Mouse (Mus musculus): ENCODE measurements around the gene Itga7. TPM values are rescaled to one million over a fixed set of nuclear protein-coding genes. Genes with fewer than 3 reads are reported as not detected.

Itga7 gene
- 2.5 and 3.2 TPM in 2 replicates for polyA plus RNA-seq (2015; fragmentation: Nextera tagmentation; extraction: Ambion mirVana)

GRCm38 (mm10) chr10:128933574-128933973 lies at the start of gene Itga7:
TSS of gene Itga7 (plus strand) at chr10:128933818.

GRCm38 (mm10) chr10:128891296-128892094 lies 42.1 kb upstream of the Itga7 start, which contains the start of gene Gdf11:
TSS of gene Gdf11 (minus strand) at chr10:128891718.

DNA sequence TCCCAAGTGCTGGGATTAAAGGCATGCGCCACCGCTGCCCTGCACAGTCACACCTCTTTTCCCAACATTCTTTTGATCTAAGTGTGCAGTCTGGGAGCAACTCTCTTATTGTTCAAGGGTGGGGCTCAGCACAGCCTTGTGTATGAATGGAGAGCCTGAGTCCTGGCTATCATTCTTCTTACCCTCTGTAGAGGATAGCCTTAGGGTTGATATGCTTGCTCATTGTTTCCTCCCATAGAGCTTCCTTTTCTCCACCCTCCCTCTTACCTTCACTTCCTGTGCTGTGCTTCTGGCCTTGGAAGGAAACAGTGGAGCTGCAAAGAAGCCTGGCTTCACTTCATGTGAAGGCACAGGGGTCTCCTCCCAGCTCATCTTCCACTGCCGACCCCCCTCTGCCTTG lies 32.9 kb upstream of the Itga7 start, which contains the start of gene Cd63:
Gene Cd63, plus strand, starts transcription at position 292 of the 400 bp plus-strand sequence.

DNA sequence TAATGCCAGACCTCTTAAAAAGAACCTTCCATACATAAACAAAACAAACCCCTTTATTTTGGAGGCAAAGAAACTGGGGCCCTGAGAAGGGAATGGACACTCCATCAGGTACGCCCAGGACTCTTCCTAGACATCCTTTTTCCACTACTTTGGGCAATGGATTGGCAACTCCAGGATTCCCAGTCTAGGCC lies 10.9 kb upstream of the Itga7 start, which contains the start of gene Rdh5:
Gene Rdh5, minus strand, starts transcription at position 67 of the 191 bp plus-strand sequence.

DNA sequence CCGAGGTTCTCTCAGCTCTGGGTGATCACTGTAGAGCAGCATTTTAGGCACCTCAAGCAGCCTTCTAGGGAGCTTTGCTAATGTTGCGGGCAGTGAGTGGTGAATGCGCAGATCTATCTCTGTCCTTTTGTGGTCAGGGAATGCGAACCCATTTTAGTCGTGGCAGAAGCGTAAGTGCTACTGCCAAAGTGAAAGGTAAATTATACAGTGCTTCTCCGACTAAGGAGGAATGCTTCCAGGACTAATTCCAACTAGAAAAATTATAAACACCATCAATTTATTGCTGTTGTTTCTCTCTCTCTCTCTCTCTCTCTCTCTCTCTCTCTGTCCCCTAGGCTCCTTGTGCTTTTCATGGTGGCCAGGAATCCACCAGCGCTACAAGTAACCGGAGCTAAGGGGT lies 9.7 kb upstream of the Itga7 start, which contains the start of gene Bloc1s1:
Gene Bloc1s1, minus strand, starts transcription at position 101 of the 400 bp plus-strand sequence.

DNA sequence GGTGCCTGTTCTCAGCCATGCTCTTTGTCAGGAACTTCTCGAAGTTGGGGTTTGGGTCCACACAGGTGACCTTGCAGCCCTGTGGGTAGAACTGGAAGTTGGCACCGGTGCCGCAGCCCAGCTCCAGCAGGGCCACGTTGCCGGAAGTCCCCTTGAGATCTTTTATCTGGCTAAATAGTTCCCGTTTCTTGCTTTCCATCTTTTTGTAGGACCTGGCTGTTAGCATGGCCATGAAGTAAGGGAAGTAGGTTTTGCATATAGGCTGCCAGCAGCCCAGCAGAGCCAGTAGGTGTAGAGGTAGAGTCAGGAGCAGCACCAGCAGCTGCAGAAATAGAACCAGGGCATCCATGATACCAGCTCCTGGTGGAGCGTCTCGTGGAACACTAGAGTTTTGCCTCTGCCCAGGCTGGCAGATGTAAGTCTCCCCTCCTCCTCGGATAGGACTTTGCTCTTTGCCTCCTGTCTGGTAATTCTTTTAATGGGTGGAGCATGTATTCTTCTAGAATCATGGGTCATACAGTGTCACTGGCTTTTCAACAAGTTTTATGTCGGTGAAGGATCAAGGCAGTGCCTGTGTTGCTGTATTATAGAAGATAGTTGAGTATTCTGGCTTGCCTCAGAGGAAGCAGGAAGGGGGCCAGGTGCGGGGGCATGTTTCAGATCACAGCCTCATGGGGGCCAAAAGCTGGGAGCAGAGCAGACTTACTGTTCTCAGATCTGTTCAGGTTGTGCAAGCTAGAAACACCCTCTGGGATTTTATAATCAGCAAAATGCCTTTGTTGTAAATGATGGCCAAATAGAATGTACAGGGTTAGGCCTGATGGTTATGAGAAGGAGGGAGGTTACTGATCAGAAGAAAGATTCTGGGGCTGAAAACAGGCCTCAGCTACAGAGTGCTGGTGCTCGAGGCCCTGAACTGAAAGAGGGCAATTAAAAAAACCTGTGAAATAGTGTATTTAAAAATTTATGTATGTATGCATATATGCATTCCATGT lies 27.3 kb downstream of the Itga7 start, which contains the start of gene Mettl7b:
Gene Mettl7b, minus strand, starts transcription at position 399 of the 995 bp plus-strand sequence.

DNA sequence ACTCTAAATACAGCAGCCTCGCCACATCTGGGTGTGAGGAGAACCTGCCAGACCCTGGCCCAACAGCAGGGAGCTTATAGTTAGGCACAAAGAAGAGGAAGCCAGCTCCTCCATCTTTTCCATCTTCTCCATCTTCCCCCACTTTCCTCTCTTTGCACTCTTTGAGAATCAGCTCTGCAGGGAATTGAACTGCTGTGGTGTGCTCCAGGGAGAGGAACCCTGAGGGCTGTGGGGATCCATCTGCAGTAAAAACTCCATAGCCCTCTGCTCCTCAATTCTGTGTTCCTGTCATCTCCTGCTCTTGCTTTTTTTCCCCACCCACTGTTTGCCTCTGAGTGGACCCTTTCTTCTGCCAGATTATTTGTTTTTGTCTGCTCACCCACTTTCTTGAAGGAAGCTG lies 55.5 kb downstream of the Itga7 start, which contains the start of gene Olfr9:
Gene Olfr9, plus strand, starts transcription at position 301 of the 400 bp plus-strand sequence.

Other genes with a start within 250 kb of the Itga7 start
- gene Rab5b, start 237.6 kb upstream of the Itga7 start, polyA plus RNA-seq (2015; fragmentation: Nextera tagmentation; extraction: Ambion mirVana): 28.3 and 31.8 TPM in 2 replicates
- gene Pmel, start 229.6 kb upstream of the Itga7 start, polyA plus RNA-seq (2015; fragmentation: Nextera tagmentation; extraction: Ambion mirVana): 0.48 and 0.61 TPM in 2 replicates
- 69.6 and 73.1 TPM in 2 replicates for gene Cdk2, start 228.8 kb upstream of the Itga7 start, polyA plus RNA-seq (2015; fragmentation: Nextera tagmentation; extraction: Ambion mirVana)
- gene Dgka, start 189.0 kb upstream of the Itga7 start, polyA plus RNA-seq (2015; fragmentation: Nextera tagmentation; extraction: Ambion mirVana): 3.3 and 5.3 TPM in 2 replicates
- gene Pym1, start 185.9 kb upstream of the Itga7 start, polyA plus RNA-seq (2015; fragmentation: Nextera tagmentation; extraction: Ambion mirVana): 23.9 and 26.6 TPM in 2 replicates
- gene Mmp19, start 142.9 kb upstream of the Itga7 start, polyA plus RNA-seq (2015; fragmentation: Nextera tagmentation; extraction: Ambion mirVana): 0.67 and 1.2 TPM in 2 replicates
- 21.1 and 26.6 TPM in 2 replicates for gene Dnajc14, start 129.8 kb upstream of the Itga7 start, polyA plus RNA-seq (2015; fragmentation: Nextera tagmentation; extraction: Ambion mirVana)
- 3.9 and 6.1 TPM in 2 replicates for gene Tmem198b, start 129.4 kb upstream of the Itga7 start, polyA plus RNA-seq (2015; fragmentation: Nextera tagmentation; extraction: Ambion mirVana)
- 118 and 139 TPM in 2 replicates for gene Sarnp, start 116.5 kb upstream of the Itga7 start, polyA plus RNA-seq (2015; fragmentation: Nextera tagmentation; extraction: Ambion mirVana)
- gene Ormdl2, start 112.2 kb upstream of the Itga7 start, polyA plus RNA-seq (2015; fragmentation: Nextera tagmentation; extraction: Ambion mirVana): 68.8 and 73.7 TPM in 2 replicates
- 0.82 and 1.2 TPM in 2 replicates for gene Gdf11, start 42.1 kb upstream of the Itga7 start, polyA plus RNA-seq (2015; fragmentation: Nextera tagmentation; extraction: Ambion mirVana)
- 240 and 284 TPM in 2 replicates for gene Cd63, start 32.8 kb upstream of the Itga7 start, polyA plus RNA-seq (2015; fragmentation: Nextera tagmentation; extraction: Ambion mirVana)
- gene Rdh5, start 10.9 kb upstream of the Itga7 start, polyA plus RNA-seq (2015; fragmentation: Nextera tagmentation; extraction: Ambion mirVana): 4.8 and 5.9 TPM in 2 replicates
- 116 and 145 TPM in 2 replicates for gene Bloc1s1, start 9.8 kb upstream of the Itga7 start, polyA plus RNA-seq (2015; fragmentation: Nextera tagmentation; extraction: Ambion mirVana)
- 0.10 TPM in 1 of 2 replicates, not detected in the other for gene Mettl7b, start 27.2 kb downstream of the Itga7 start, polyA plus RNA-seq (2015; fragmentation: Nextera tagmentation; extraction: Ambion mirVana)
- not detected in 2 replicates for gene Olfr9, start 55.6 kb downstream of the Itga7 start, polyA plus RNA-seq (2015; fragmentation: Nextera tagmentation; extraction: Ambion mirVana)
- not detected in 2 replicates for gene Olfr763, start 77.0 kb downstream of the Itga7 start, polyA plus RNA-seq (2015; fragmentation: Nextera tagmentation; extraction: Ambion mirVana)
- gene Olfr764-ps1, start 106.1 kb downstream of the Itga7 start, polyA plus RNA-seq (2015; fragmentation: Nextera tagmentation; extraction: Ambion mirVana): not detected in 2 replicates
- gene Olfr765, start 116.2 kb downstream of the Itga7 start, polyA plus RNA-seq (2015; fragmentation: Nextera tagmentation; extraction: Ambion mirVana): not detected in 2 replicates
- not detected in 2 replicates for gene Olfr766-ps1, start 135.2 kb downstream of the Itga7 start, polyA plus RNA-seq (2015; fragmentation: Nextera tagmentation; extraction: Ambion mirVana)
- gene Olfr767, start 149.1 kb downstream of the Itga7 start, polyA plus RNA-seq (2015; fragmentation: Nextera tagmentation; extraction: Ambion mirVana): not detected in 2 replicates
- gene Olfr768, start 165.6 kb downstream of the Itga7 start, polyA plus RNA-seq (2015; fragmentation: Nextera tagmentation; extraction: Ambion mirVana): not detected in 2 replicates
- gene Olfr769, start 184.0 kb downstream of the Itga7 start, polyA plus RNA-seq (2015; fragmentation: Nextera tagmentation; extraction: Ambion mirVana): not detected in 2 replicates
- not detected in 2 replicates for gene Olfr770, start 205.2 kb downstream of the Itga7 start, polyA plus RNA-seq (2015; fragmentation: Nextera tagmentation; extraction: Ambion mirVana)
- gene Olfr771, start 230.9 kb downstream of the Itga7 start, polyA plus RNA-seq (2015; fragmentation: Nextera tagmentation; extraction: Ambion mirVana): not detected in 2 replicates
- not detected in 2 replicates for gene Olfr772, start 244.1 kb downstream of the Itga7 start, polyA plus RNA-seq (2015; fragmentation: Nextera tagmentation; extraction: Ambion mirVana)